Mouse (Mus musculus) liver, embryonic 15.5 days (tissue): ENCODE data around the gene Polr3gl. TPM values are rescaled to one million over a fixed set of nuclear protein-coding genes. Genes with fewer than 3 reads are reported as not detected.

ENCODE experiments used
- ATAC-seq: fragments of 200-750 bp; cut with Nextera tagmentation; 2 replicates; pipeline ENCODE4 v1.8.0; 2017; ENCODE audit warnings: moderate number of reproducible peaks, mild to moderate bottlenecking, moderate library complexity; ENCODE audit not compliant: insufficient read depth
- H3K27ac ChIP-seq: fragments of 300-500 bp; sonication (generic); replicated peaks from 2 replicates; pipeline ENCODE4 v1.5.1; 2015; ENCODE audit warnings: mild to moderate bottlenecking, inconsistent platforms
- H3K27me3 ChIP-seq: fragments of 300-500 bp; sonication (generic); 2 replicates; pipeline ENCODE4 v1.6.1; 2015; ENCODE audit warnings: mild to moderate bottlenecking, inconsistent platforms
- H3K36me3 ChIP-seq: fragments of 300-500 bp; sonication (generic); replicated peaks from 2 replicates; pipeline ENCODE4 v1.6.1; 2015; ENCODE audit warnings: moderate library complexity, mild to moderate bottlenecking, inconsistent platforms
- H3K4me1 ChIP-seq: fragments of 300-500 bp; sonication (generic); replicated peaks from 2 replicates; pipeline ENCODE4 v1.6.1; 2015; ENCODE audit warnings: inconsistent platforms
- H3K4me2 ChIP-seq: fragments of 300-500 bp; sonication (generic); 2 replicates; pipeline ENCODE4 v1.6.1; 2015; ENCODE audit warnings: moderate library complexity, mild to moderate bottlenecking, inconsistent platforms
- H3K4me3 ChIP-seq: fragments of 300-500 bp; sonication (generic); replicated peaks from 2 replicates; pipeline ENCODE4 v1.5.1; 2015; ENCODE audit warnings: mild to moderate bottlenecking, inconsistent platforms
- H3K9ac ChIP-seq: fragments of 300-500 bp; sonication (generic); 2 replicates; pipeline ENCODE4 v1.6.1; 2015; ENCODE audit warnings: moderate library complexity, mild to moderate bottlenecking, inconsistent platforms
- H3K9me3 ChIP-seq: fragments of 300-500 bp; sonication (generic); replicated peaks from 2 replicates; pipeline ENCODE4 v1.6.1; 2016; ENCODE audit warnings: inconsistent platforms
- WGBS: fragments of 180-500 bp; shearing (Covaris S2); methylation state at CpG from one replicate; pipeline ENCODE4 v1.1.7; 2015; ENCODE audit warnings: mixed read lengths; ENCODE audit not compliant: insufficient replicate concordance; 5-methylcytosine and 5-hydroxymethylcytosine counted together
- polyA plus RNA-seq: library from polyadenylated mRNA; unstranded; fragments of >200 nt; fragmentation: Nextera tagmentation; extraction: Ambion mirVana; gene quantifications from 2 replicates; pipeline ENCODE4 v1.2.1, GENCODE M21; 2015

Gene Polr3gl
- polyA plus RNA-seq, 1 experiment from 2014 or later: 10.9 TPM

- Histone ChIP-seq H3K27ac (peak overlapping the region; percentile 35; the same call in 1 of the 2 replicates), H3K4me3 (no peak overlapping the region), H3K36me3 (no peaks in the 10 kb centered on the region), H3K27me3 (no peaks in the 10 kb centered on the region), H3K9ac (no peak overlapping the region), H3K4me2 (peak overlapping the region; percentile 53; the same call in 1 of the 2 replicates), H3K9me3 (no peaks in the 10 kb centered on the region), H3K4me1 (peaks cover 48% of the 10 kb centered on the region)
- ATAC-seq: no peak
- WGBS: 61% methylated on average over 4 of the region's 4 CpGs
Measured at GRCm38 (mm10) chr3:96579239-96579750, 14.7 kb downstream of the Polr3gl start.

GRCm38 (mm10) chr3:96578561-96579238 is 15.3 kb downstream of the Polr3gl start:
- 75% methylated on average over 12 of the region's 12 CpGs for WGBS
- no peak for ATAC-seq
- Histone ChIP-seq H3K4me1 (peaks cover 54% of the 10 kb centered on the region), H3K27me3 (no peaks in the 10 kb centered on the region), H3K9me3 (no peaks in the 10 kb centered on the region), H3K36me3 (no peaks in the 10 kb centered on the region), H3K27ac (0 out of 2 replicates have a peak overlapping the region, but pooled peaks have one; percentile 1), H3K9ac (no peak overlapping the region), H3K4me3 (no peak overlapping the region), H3K4me2 (no peak overlapping the region)

GRCm38 (mm10) chr3:96577566-96577965 is 16.4 kb downstream of the Polr3gl start:
- no peaks in the 10 kb centered on the region for H3K9me3 ChIP-seq
- no peak for ATAC-seq
- H3K4me2 ChIP-seq: no peak overlapping the region
- no peaks in the 10 kb centered on the region for H3K27me3 ChIP-seq
- no peaks in the 10 kb centered on the region for H3K36me3 ChIP-seq
- WGBS: 59% methylated on average over 4 of the region's 4 CpGs
- H3K9ac ChIP-seq: no peak overlapping the region
- peaks cover 57% of the 10 kb centered on the region for H3K4me1 ChIP-seq
- peak overlapping the region; percentile 68 for H3K27ac ChIP-seq
- H3K4me3 ChIP-seq: no peak overlapping the region

GRCm38 (mm10) chr3:96576690-96577541 is 17.1 kb downstream of the Polr3gl start, which contains the start of gene Gm16253:
TSS of gene Gm16253 (plus strand) at chr3:96576984.
- whole genome bisulfite sequencing: 17% methylated on average over 17 of the region's 17 CpGs
- Histone ChIP-seq H3K9me3 (no peaks in the 10 kb centered on the region), H3K4me2 (peak within 1 kb of the TSS; percentile 68), H3K36me3 (no peaks in the 10 kb centered on the region), H3K27ac (peak within 1 kb of the TSS; percentile 68), H3K4me3 (peak within 1 kb of the TSS; percentile 45), H3K9ac (peak within 1 kb of the TSS; percentile 35; the same call in 1 of the 2 replicates), H3K4me1 (peaks cover 61% of the 10 kb centered on the region), H3K27me3 (no peaks in the 10 kb centered on the region)
- peak; percentile 80 for ATAC-seq

- no peaks in the 10 kb centered on the region for H3K9me3 ChIP-seq
- WGBS: 16% methylated on average over 14 of the region's 14 CpGs
- H3K4me3 ChIP-seq: peak overlapping the region; percentile 45
Measured at GRCm38 (mm10) chr3:96576005-96576658, 17.8 kb downstream of the Polr3gl start.

GRCm38 (mm10) chr3:96575272-96575984 is 18.6 kb downstream of the Polr3gl start:
- no peak overlapping the region for H3K9ac ChIP-seq
- peaks cover 60% of the 10 kb centered on the region for H3K4me1 ChIP-seq
- H3K27ac ChIP-seq: peak overlapping the region; percentile 68
- WGBS: 75% methylated on average over 8 of the region's 8 CpGs
- H3K36me3 ChIP-seq: no peaks in the 10 kb centered on the region
- H3K27me3 ChIP-seq: no peaks in the 10 kb centered on the region
- H3K4me3 ChIP-seq: no peak overlapping the region
- H3K4me2 ChIP-seq: peak overlapping the region; percentile 68; the same call in 1 of the 2 replicates
- no peaks in the 10 kb centered on the region for H3K9me3 ChIP-seq
- ATAC-seq: no peak

More at GRCm38 (mm10) chr3:96576005-96576658, 17.8 kb downstream of the Polr3gl start:
- peak overlapping the region; percentile 68 for H3K27ac ChIP-seq
- H3K9ac ChIP-seq: peak overlapping the region; percentile 35; the same call in 1 of the 2 replicates
- no peaks in the 10 kb centered on the region for H3K36me3 ChIP-seq
- no peaks in the 10 kb centered on the region for H3K27me3 ChIP-seq
- peak; percentile 14; the same call in 1 of the 2 replicates for ATAC-seq
- H3K4me2 ChIP-seq: peak overlapping the region; percentile 68
- H3K4me1 ChIP-seq: peaks cover 67% of the 10 kb centered on the region

- H3K36me3 ChIP-seq: no peaks in the 10 kb centered on the region
- H3K9ac ChIP-seq: no peak overlapping the region
- no peak for ATAC-seq
- H3K4me1 ChIP-seq: peaks cover 54% of the 10 kb centered on the region
- peak overlapping the region; percentile 3; the same call in 1 of the 2 replicates for H3K27ac ChIP-seq
- no peak overlapping the region for H3K4me2 ChIP-seq
- no peaks in the 10 kb centered on the region for H3K9me3 ChIP-seq
- H3K4me3 ChIP-seq: no peak overlapping the region
- H3K27me3 ChIP-seq: no peaks in the 10 kb centered on the region
- 57% methylated on average over 19 of the region's 19 CpGs for WGBS
Measured at GRCm38 (mm10) chr3:96573611-96574511, 20.1 kb downstream of the Polr3gl start.

- Histone ChIP-seq H3K4me3 (no peak overlapping the region), H3K9ac (no peak overlapping the region), H3K27ac (peak overlapping the region; percentile 0), H3K4me1 (peaks cover 54% of the 10 kb centered on the region), H3K4me2 (no peak overlapping the region), H3K36me3 (no peaks in the 10 kb centered on the region), H3K27me3 (no peaks in the 10 kb centered on the region), H3K9me3 (no peaks in the 10 kb centered on the region)
- ATAC-seq: no peak
- 50% methylated on average over 16 of the region's 16 CpGs for WGBS
Measured at GRCm38 (mm10) chr3:96571896-96572698, 21.9 kb downstream of the Polr3gl start.

GRCm38 (mm10) chr3:96571336-96571735 is 22.6 kb downstream of the Polr3gl start:
- 49% methylated on average over 2 of the region's 2 CpGs for WGBS
- Histone ChIP-seq H3K4me3 (no peak overlapping the region), H3K4me1 (peaks cover 54% of the 10 kb centered on the region), H3K27ac (peak overlapping the region; percentile 0), H3K36me3 (no peaks in the 10 kb centered on the region), H3K4me2 (no peak overlapping the region), H3K9me3 (no peaks in the 10 kb centered on the region), H3K27me3 (no peaks in the 10 kb centered on the region), H3K9ac (no peak overlapping the region)
- no peak for ATAC-seq
